ENCODE assay signal across 8 mouse cellular contexts in genomic region chr3:90490696-90491256, GRCm38 (mm10). TPM values are rescaled to one million over a fixed set of nuclear protein-coding genes. Genes with fewer than 3 reads are reported as not detected.
A peak's percentile ranks its signal among the peaks of the same experiment; 100 is the strongest.
DNase-seq lines count a peak whose midpoint lies in the region; ATAC-seq lines count a peak whose summit lies in the region.

TSS of gene Snapin (minus strand) at chr3:90491033.

- H3K4me1 ChIP-seq in hindbrain, embryonic 13.5 days (replicated peaks): peaks cover 10% of the 10 kb centered on the region

- no peaks in the 10 kb centered on the region for H3K27me3 ChIP-seq in hindbrain, embryonic 13.5 days

- under 1% methylated on average over 37 of the region's 37 CpGs for WGBS in hindbrain, embryonic 13.5 days

- H3K4me3 ChIP-seq in hindbrain, embryonic 13.5 days: peak within 1 kb of the TSS; percentile 70

- DNase-seq in NIH3T3 (ENCODE audit: low read depth): peak; percentile 98
- peak; percentile 97 for DNase-seq in cerebellum, postnatal 10 days
- DNase-seq in frontal cortex, postnatal 14 days (ENCODE audit: low spot score in 2 of 2): peak; percentile 89 to 94
- DNase-seq in layer of hippocampus, postnatal 25 days (ENCODE audit: extremely low spot score in 1 of 2, low spot score in 1 of 2): peak; percentile 86 to 93
- DNase-seq in lung, postnatal 25 days (ENCODE audit: low spot score): peak; percentile 97
- DNase-seq in retina, embryonic 14.5 days (ENCODE audit: low spot score): peak; percentile 98
- peak; percentile 98 for DNase-seq in thymus, postnatal 4 days

- no peaks in the 10 kb centered on the region for H3K9me3 ChIP-seq in hindbrain, embryonic 13.5 days

- H3K27ac ChIP-seq in hindbrain, embryonic 13.5 days: peak within 1 kb of the TSS; percentile 80

- peaks cover 44% of the 10 kb centered on the region for H3K36me3 ChIP-seq in hindbrain, embryonic 13.5 days

- peak within 1 kb of the TSS; percentile 83 for H3K9ac ChIP-seq in hindbrain, embryonic 13.5 days

- peak within 1 kb of the TSS; percentile 66 for H3K4me2 ChIP-seq in hindbrain, embryonic 13.5 days

- peak; percentile 98 for ATAC-seq in hindbrain, embryonic 13.5 days (ENCODE audit: low FRiP score)

RNA-seq across cellular contexts. Expression of gene Snapin, which starts in this region (rescaled TPM):
- polyA plus RNA-seq in hindbrain, embryonic 13.5 days (2015; fragmentation: Nextera tagmentation; extraction: Ambion mirVana): 90.1 and 95.6 TPM in 2 replicates
- total RNA-seq in layer of hippocampus, postnatal 25 days (2021): 10 to 100 TPM; 49.8 to 53.4 TPM

Comparison
In these comparisons a context has a peak if more than half of its experiments do, and no peak if none do; other contexts are left out.
1. Peak in every context shown above with its lines: DNase-seq, ATAC-seq, H3K4me3 ChIP-seq and H3K27ac ChIP-seq.